Mouse (Mus musculus): ENCODE data around the gene Pdcd1lg2. TPM values are rescaled to one million over a fixed set of nuclear protein-coding genes. Genes with fewer than 3 reads are reported as not detected.

Gene Pdcd1lg2
- polyA plus RNA-seq, 1 experiment from 2014 or later = not detected

GRCm38 (mm10) chr19:29390483-29390882, 20.2 kb upstream of the Pdcd1lg2 start:
- no peak overlapping the region for H3K4me2 ChIP-seq (ENCODE audit: low read length)
- no peaks in the 10 kb centered on the region for H3K4me1 ChIP-seq (replicated peaks; ENCODE audit: insufficient read depth, low read length)
- no peaks in the 10 kb centered on the region for H3K27me3 ChIP-seq (ENCODE audit: insufficient read depth, low read length)
- WGBS = 49% methylated on average over 5 of the region's 5 CpGs
- ATAC-seq (replicated peaks; ENCODE audit: low FRiP score, low read depth) (no peak), DNase-seq (ENCODE audit: low spot score) (no peak)
- no peak overlapping the region for H3K27ac ChIP-seq
- no peak overlapping the region for H3K4me3 ChIP-seq (replicated peaks; ENCODE audit: low read depth, low read length)
- no peak overlapping the region for H3K9ac ChIP-seq (ENCODE audit: low read depth, low read length)
- H3K36me3 ChIP-seq (ENCODE audit: insufficient read depth, low read length) = no peaks in the 10 kb centered on the region
- TF ChIP-seq CTCF (IDR thresholded peaks at IDR 0.05; ENCODE audit: low read depth) = no peak
- no peaks in the 10 kb centered on the region for H3K9me3 ChIP-seq (replicated peaks; ENCODE audit: low read length)

GRCm38 (mm10) chr19:29391279-29391678, 19.4 kb upstream of the Pdcd1lg2 start:
- H3K27me3 ChIP-seq (ENCODE audit: insufficient read depth, low read length) = no peaks in the 10 kb centered on the region
- TF ChIP-seq CTCF (IDR thresholded peaks at IDR 0.05; ENCODE audit: low read depth) = no peak
- no peaks in the 10 kb centered on the region for H3K4me1 ChIP-seq (replicated peaks; ENCODE audit: insufficient read depth, low read length)
- no peak overlapping the region for H3K27ac ChIP-seq
- no peaks in the 10 kb centered on the region for H3K36me3 ChIP-seq (ENCODE audit: insufficient read depth, low read length)
- H3K4me2 ChIP-seq (ENCODE audit: low read length) = no peak overlapping the region
- ATAC-seq (replicated peaks; ENCODE audit: low FRiP score, low read depth) (no peak), DNase-seq (ENCODE audit: low spot score) (no peak)
- H3K4me3 ChIP-seq (replicated peaks; ENCODE audit: low read depth, low read length) = no peak overlapping the region
- no peak overlapping the region for H3K9ac ChIP-seq (ENCODE audit: low read depth, low read length)
- 54% methylated on average over 4 of the region's 4 CpGs for WGBS
- no peaks in the 10 kb centered on the region for H3K9me3 ChIP-seq (replicated peaks; ENCODE audit: low read length)

GRCm38 (mm10) chr19:29393333-29393732, 17.4 kb upstream of the Pdcd1lg2 start:
- no peak overlapping the region for H3K9ac ChIP-seq (ENCODE audit: low read depth, low read length)
- no peaks in the 10 kb centered on the region for H3K36me3 ChIP-seq (ENCODE audit: insufficient read depth, low read length)
- no peak overlapping the region for H3K4me2 ChIP-seq (ENCODE audit: low read length)
- no peak overlapping the region for H3K4me3 ChIP-seq (replicated peaks; ENCODE audit: low read depth, low read length)
- no peak for TF ChIP-seq CTCF (IDR thresholded peaks at IDR 0.05; ENCODE audit: low read depth)
- H3K27ac ChIP-seq = no peak overlapping the region
- ATAC-seq (replicated peaks; ENCODE audit: low FRiP score, low read depth) (no peak), DNase-seq (ENCODE audit: low spot score) (no peak)
- H3K9me3 ChIP-seq (replicated peaks; ENCODE audit: low read length) = no peaks in the 10 kb centered on the region
- H3K4me1 ChIP-seq (replicated peaks; ENCODE audit: insufficient read depth, low read length) = no peaks in the 10 kb centered on the region
- H3K27me3 ChIP-seq (ENCODE audit: insufficient read depth, low read length) = no peaks in the 10 kb centered on the region
- 87% methylated on average over 9 of the region's 9 CpGs for WGBS

- Histone ChIP-seq H3K4me3 (replicated peaks; ENCODE audit: low read depth, low read length) (no peak overlapping the region), H3K9ac (ENCODE audit: low read depth, low read length) (no peak overlapping the region), H3K4me2 (ENCODE audit: low read length) (no peak overlapping the region), H3K27ac (no peak overlapping the region), H3K4me1 (replicated peaks; ENCODE audit: insufficient read depth, low read length) (no peaks in the 10 kb centered on the region), H3K9me3 (replicated peaks; ENCODE audit: low read length) (no peaks in the 10 kb centered on the region), H3K27me3 (ENCODE audit: insufficient read depth, low read length) (no peaks in the 10 kb centered on the region), H3K36me3 (ENCODE audit: insufficient read depth, low read length) (no peaks in the 10 kb centered on the region)
- ATAC-seq (replicated peaks; ENCODE audit: low FRiP score, low read depth) (no peak), DNase-seq (ENCODE audit: low spot score) (no peak)
- no peak for TF ChIP-seq CTCF (IDR thresholded peaks at IDR 0.05; ENCODE audit: low read depth)
- 91% methylated on average over 2 of the region's 2 CpGs for WGBS
Measured at GRCm38 (mm10) chr19:29394721-29395120, 16.0 kb upstream of the Pdcd1lg2 start.

- WGBS = 21% methylated on average over 1 of the region's 1 CpGs
- no peak overlapping the region for H3K9ac ChIP-seq (ENCODE audit: low read depth, low read length)
Measured at GRCm38 (mm10) chr19:29396353-29396752, 14.4 kb upstream of the Pdcd1lg2 start.

GRCm38 (mm10) chr19:29399786-29400185, 10.9 kb upstream of the Pdcd1lg2 start:
- Histone ChIP-seq H3K9ac (ENCODE audit: low read depth, low read length) (no peak overlapping the region), H3K4me2 (ENCODE audit: low read length) (no peak overlapping the region), H3K4me3 (replicated peaks; ENCODE audit: low read depth, low read length) (no peak overlapping the region), H3K36me3 (ENCODE audit: insufficient read depth, low read length) (no peaks in the 10 kb centered on the region), H3K27me3 (ENCODE audit: insufficient read depth, low read length) (no peaks in the 10 kb centered on the region), H3K27ac (no peak overlapping the region), H3K4me1 (replicated peaks; ENCODE audit: insufficient read depth, low read length) (no peaks in the 10 kb centered on the region), H3K9me3 (replicated peaks; ENCODE audit: low read length) (no peaks in the 10 kb centered on the region)
- ATAC-seq (replicated peaks; ENCODE audit: low FRiP score, low read depth) (no peak), DNase-seq (ENCODE audit: low spot score) (no peak)
- TF ChIP-seq CTCF (IDR thresholded peaks at IDR 0.05; ENCODE audit: low read depth) = no peak
- WGBS = 86% methylated on average over 4 of the region's 4 CpGs

More at GRCm38 (mm10) chr19:29396353-29396752, 14.4 kb upstream of the Pdcd1lg2 start:
- Histone ChIP-seq H3K4me3 (replicated peaks; ENCODE audit: low read depth, low read length) (no peak overlapping the region), H3K4me1 (replicated peaks; ENCODE audit: insufficient read depth, low read length) (no peaks in the 10 kb centered on the region), H3K4me2 (ENCODE audit: low read length) (no peak overlapping the region), H3K27ac (no peak overlapping the region), H3K36me3 (ENCODE audit: insufficient read depth, low read length) (no peaks in the 10 kb centered on the region), H3K9me3 (replicated peaks; ENCODE audit: low read length) (no peaks in the 10 kb centered on the region), H3K27me3 (ENCODE audit: insufficient read depth, low read length) (no peaks in the 10 kb centered on the region)
- ATAC-seq (replicated peaks; ENCODE audit: low FRiP score, low read depth) = no peak
- no peak for TF ChIP-seq CTCF (IDR thresholded peaks at IDR 0.05; ENCODE audit: low read depth)
- no peak for DNase-seq (ENCODE audit: low spot score)

GRCm38 (mm10) chr19:29400466-29400865, 10.3 kb upstream of the Pdcd1lg2 start:
- Histone ChIP-seq H3K4me3 (replicated peaks; ENCODE audit: low read depth, low read length) (no peak overlapping the region), H3K4me2 (ENCODE audit: low read length) (no peak overlapping the region), H3K36me3 (ENCODE audit: insufficient read depth, low read length) (no peaks in the 10 kb centered on the region), H3K9me3 (replicated peaks; ENCODE audit: low read length) (no peaks in the 10 kb centered on the region), H3K4me1 (replicated peaks; ENCODE audit: insufficient read depth, low read length) (no peaks in the 10 kb centered on the region), H3K27ac (no peak overlapping the region), H3K9ac (ENCODE audit: low read depth, low read length) (no peak overlapping the region), H3K27me3 (ENCODE audit: insufficient read depth, low read length) (no peaks in the 10 kb centered on the region)
- 76% methylated on average over 3 of the region's 3 CpGs for WGBS
- no peak for TF ChIP-seq CTCF (IDR thresholded peaks at IDR 0.05; ENCODE audit: low read depth)
- ATAC-seq (replicated peaks; ENCODE audit: low FRiP score, low read depth) = no peak
- no peak for DNase-seq (ENCODE audit: low spot score)

Measured in kidney, postnatal 0 days (tissue).